Mouse (Mus musculus): Measurements from ENCODE around the gene Stk10.

The Stk10 gene

GRCm38 (mm10) chr11:32632671-32633070, 99.6 kb downstream of the Stk10 start:
- DNase-seq (ENCODE audit: low spot score) = no peak

- DNase-seq (ENCODE audit: low spot score) = no peak
Observed at GRCm38 (mm10) chr11:32633542-32633941, 100.4 kb downstream of the Stk10 start.

- DNase-seq (ENCODE audit: low spot score) = no peak
Observed at GRCm38 (mm10) chr11:32634143-32634542, 101.0 kb downstream of the Stk10 start.

- no peak for DNase-seq (ENCODE audit: low spot score)
Observed at GRCm38 (mm10) chr11:32634842-32635241, 101.7 kb downstream of the Stk10 start.

- no peak for DNase-seq (ENCODE audit: low spot score)
Observed at GRCm38 (mm10) chr11:32636275-32636674, 103.2 kb downstream of the Stk10 start.

- no peak for DNase-seq (ENCODE audit: low spot score)
Observed at GRCm38 (mm10) chr11:32638521-32639255, 105.6 kb downstream of the Stk10 start.

GRCm38 (mm10) chr11:32640617-32641016, 107.5 kb downstream of the Stk10 start:
- no peak for DNase-seq (ENCODE audit: low spot score)

GRCm38 (mm10) chr11:32642249-32642876, 109.3 kb downstream of the Stk10 start, which contains the start of gene Fbxw11:
Gene Fbxw11 (plus strand): TSS chr11:32642724.
- DNase-seq (ENCODE audit: low spot score) = peak; percentile 90

- no peak for DNase-seq (ENCODE audit: low spot score)
Observed at GRCm38 (mm10) chr11:32642899-32643886, 110.1 kb downstream of the Stk10 start.

GRCm38 (mm10) chr11:32644010-32644409, 110.9 kb downstream of the Stk10 start:
- DNase-seq (ENCODE audit: low spot score) = no peak

- DNase-seq (ENCODE audit: low spot score) = no peak
Observed at GRCm38 (mm10) chr11:32647265-32647664, 114.2 kb downstream of the Stk10 start.

GRCm38 (mm10) chr11:32650236-32650749, 117.2 kb downstream of the Stk10 start:
- no peak for DNase-seq (ENCODE audit: low spot score)

- DNase-seq (ENCODE audit: low spot score) = no peak
Observed at GRCm38 (mm10) chr11:32650893-32651590, 117.9 kb downstream of the Stk10 start.

GRCm38 (mm10) chr11:32651723-32652122, 118.6 kb downstream of the Stk10 start:
- DNase-seq (ENCODE audit: low spot score) = no peak

- no peak for DNase-seq (ENCODE audit: low spot score)
Observed at GRCm38 (mm10) chr11:32662082-32662656, 129.1 kb downstream of the Stk10 start.

- DNase-seq (ENCODE audit: low spot score) = no peak
Observed at GRCm38 (mm10) chr11:32665639-32666038, 132.5 kb downstream of the Stk10 start.

- DNase-seq (ENCODE audit: low spot score) = no peak
Observed at GRCm38 (mm10) chr11:32666983-32667382, 133.9 kb downstream of the Stk10 start.

- no peak for DNase-seq (ENCODE audit: low spot score)
Observed at GRCm38 (mm10) chr11:32671480-32671879, 138.4 kb downstream of the Stk10 start.
